Mouse (Mus musculus) intestine, embryonic 16.5 days (tissue): ENCODE measurements around the gene Esf1. TPM values are rescaled to one million over a fixed set of nuclear protein-coding genes. Genes with fewer than 3 reads are reported as not detected.
"Not testable (repeated sequence)": the region's sequence is repeated elsewhere in the genome, so short reads cannot be mapped to it uniquely, and the experiment has no call there.

ENCODE experiments used
- ATAC-seq: fragments of 200-750 bp; cut with Nextera tagmentation; 2 replicates; pipeline ENCODE4 v1.8.0; 2017; ENCODE audit warnings: moderate TSS enrichment, moderate library complexity
- H3K27ac ChIP-seq: fragments of 300-500 bp; sonication (generic); 2 replicates; pipeline ENCODE4 v1.5.1; 2014; ENCODE audit warnings: mild to moderate bottlenecking, low read length
- H3K27me3 ChIP-seq: fragments of 300-500 bp; sonication (generic); replicated peaks from 2 replicates; pipeline ENCODE4 v1.6.1; 2014; ENCODE audit warnings: low read length, control low read depth, mixed read lengths; ENCODE audit not compliant: control insufficient read depth, insufficient read depth
- H3K36me3 ChIP-seq: fragments of 300-500 bp; sonication (generic); 2 replicates; pipeline ENCODE4 v1.6.1; 2014; ENCODE audit warnings: low read length, control low read depth; ENCODE audit not compliant: control insufficient read depth, insufficient read depth
- H3K4me1 ChIP-seq: fragments of 300-500 bp; sonication (generic); 2 replicates; pipeline ENCODE4 v1.6.1; 2014; ENCODE audit warnings: low read length, control low read depth, mixed read lengths; ENCODE audit not compliant: control insufficient read depth, insufficient read depth
- H3K4me2 ChIP-seq: fragments of 300-500 bp; sonication (generic); 2 replicates; pipeline ENCODE4 v1.6.1; 2014; ENCODE audit warnings: low read depth, low read length, control low read depth
- H3K4me3 ChIP-seq: fragments of 300-500 bp; sonication (generic); 2 replicates; pipeline ENCODE4 v1.5.1; 2014; ENCODE audit warnings: mild to moderate bottlenecking, low read length
- H3K9ac ChIP-seq: fragments of 300-500 bp; sonication (generic); 2 replicates; pipeline ENCODE4 v1.6.1; 2014; ENCODE audit warnings: low read depth, low read length
- H3K9me3 ChIP-seq: fragments of 300-500 bp; sonication (generic); 2 replicates; pipeline ENCODE4 v1.6.1; 2016; ENCODE audit warnings: low read length, control low read depth; ENCODE audit not compliant: control insufficient read depth
- WGBS: fragments of 180-500 bp; shearing (Covaris S2); extraction: QIAGEN DNeasy Blood & Tissue Kit; methylation state at CpG from one replicate; pipeline ENCODE4 v1.1.7; 2014; 5-methylcytosine and 5-hydroxymethylcytosine counted together
- polyA plus RNA-seq: library from polyadenylated mRNA; unstranded; fragments of >200 nt; fragmentation: Nextera tagmentation; extraction: Ambion mirVana; gene quantifications from 2 replicates; pipeline ENCODE4 v1.2.1, GENCODE M21; 2015

The Esf1 gene
- polyA plus RNA-seq, 1 experiment from 2014 or later, result 21.9 TPM

DNA sequence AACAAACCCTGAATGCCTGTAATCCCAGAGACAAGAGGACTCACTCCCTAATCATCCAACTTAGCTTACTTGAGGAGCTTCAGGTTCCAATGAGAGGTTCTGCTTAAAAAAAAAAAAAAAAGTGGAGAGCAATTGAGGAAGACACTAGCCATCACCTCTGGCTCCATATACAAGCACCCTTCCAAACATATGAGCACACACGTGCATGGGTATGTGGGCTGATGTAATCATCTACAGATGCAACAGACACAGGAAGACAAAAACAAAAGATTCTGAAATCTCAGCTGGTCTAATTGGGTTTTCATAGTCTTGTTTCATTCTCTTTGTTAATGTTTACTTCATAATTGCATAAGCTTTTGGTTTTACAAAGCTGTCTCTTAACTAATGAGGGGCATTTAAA lies 1.3 kb downstream of the Esf1 start:
- H3K4me1 ChIP-seq, result peaks cover 7% of the 10 kb centered on the region; the same call in 1 of the 2 replicates
- H3K27ac ChIP-seq, result no peak overlapping the region
- no peak overlapping the region for H3K4me3 ChIP-seq
- no peaks in the 10 kb centered on the region for H3K36me3 ChIP-seq
- H3K9me3 ChIP-seq, result no peaks in the 10 kb centered on the region
- no peak overlapping the region for H3K4me2 ChIP-seq
- no peak for ATAC-seq
- H3K9ac ChIP-seq, result no peak overlapping the region
- WGBS, result 76% methylated on average over 1 of the region's 1 CpGs
- no peaks in the 10 kb centered on the region for H3K27me3 ChIP-seq

DNA sequence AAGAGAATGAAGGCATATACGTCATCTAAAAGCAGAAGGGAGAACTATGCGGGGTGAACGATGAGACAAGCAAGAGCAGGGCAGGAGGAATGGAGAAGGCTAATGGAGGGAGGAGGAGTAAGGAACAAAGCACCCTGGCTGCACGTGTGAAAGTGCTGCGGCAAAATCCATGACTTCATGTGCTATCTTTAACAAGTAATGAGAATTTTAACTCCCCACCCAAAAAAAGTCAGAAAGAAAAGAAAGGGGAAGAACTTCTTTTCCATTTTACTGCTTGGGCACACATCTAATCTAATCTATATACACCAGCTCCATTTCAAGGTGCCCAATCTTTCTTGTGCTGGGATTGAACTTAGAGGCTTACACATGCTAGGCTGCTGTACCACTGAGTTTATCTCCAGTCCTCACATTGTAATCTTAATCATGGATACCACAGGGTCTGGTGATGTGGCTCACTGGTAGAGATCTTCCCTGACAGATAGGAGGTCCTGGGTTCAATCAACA lies 7.0 kb downstream of the Esf1 start:
- 91% methylated on average over 5 of the region's 5 CpGs for WGBS
- H3K9me3 ChIP-seq, result no peaks in the 10 kb centered on the region
- H3K27ac ChIP-seq, result no peak overlapping the region
- H3K4me1 ChIP-seq, result no peaks in the 10 kb centered on the region
- no peak overlapping the region for H3K4me3 ChIP-seq
- no peak overlapping the region for H3K9ac ChIP-seq
- no peak for ATAC-seq
- H3K4me2 ChIP-seq, result no peak overlapping the region
- H3K27me3 ChIP-seq, result no peaks in the 10 kb centered on the region
- H3K36me3 ChIP-seq, result no peaks in the 10 kb centered on the region; the same call in 1 of the 2 replicates

DNA sequence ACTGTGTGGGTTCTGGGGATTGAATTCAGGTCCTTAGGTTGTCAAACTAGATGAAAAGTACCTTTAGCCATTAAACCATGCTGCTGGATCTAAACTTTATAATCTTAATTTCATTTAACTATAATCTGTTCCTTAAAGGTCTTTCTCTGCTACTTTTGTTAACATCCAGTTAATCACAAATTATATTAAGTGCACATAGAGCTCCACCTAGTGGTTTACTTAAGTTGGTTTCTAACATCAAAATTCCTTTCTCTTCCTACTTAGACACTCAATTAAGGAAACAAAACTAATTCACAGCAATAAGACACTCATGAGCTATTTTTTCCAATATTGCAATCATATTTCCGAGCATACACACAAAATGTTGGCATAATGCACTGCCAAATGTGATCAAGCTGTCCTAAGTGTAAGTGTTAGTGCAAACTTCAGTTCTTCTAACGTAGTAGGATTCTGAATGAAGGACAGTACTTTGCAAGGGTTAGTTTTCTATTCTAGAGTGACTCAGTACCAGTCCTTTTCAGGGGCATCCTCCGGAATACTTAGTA lies 11.1 kb downstream of the Esf1 start:
- Histone ChIP-seq H3K27me3 (no peaks in the 10 kb centered on the region), H3K36me3 (peaks cover 5% of the 10 kb centered on the region), H3K27ac (no peak overlapping the region), H3K4me3 (no peak overlapping the region), H3K4me2 (no peak overlapping the region), H3K4me1 (no peaks in the 10 kb centered on the region), H3K9me3 (no peaks in the 10 kb centered on the region), H3K9ac (no peak overlapping the region)
- WGBS, result 74% methylated on average over 3 of the region's 3 CpGs
- no peak for ATAC-seq

DNA sequence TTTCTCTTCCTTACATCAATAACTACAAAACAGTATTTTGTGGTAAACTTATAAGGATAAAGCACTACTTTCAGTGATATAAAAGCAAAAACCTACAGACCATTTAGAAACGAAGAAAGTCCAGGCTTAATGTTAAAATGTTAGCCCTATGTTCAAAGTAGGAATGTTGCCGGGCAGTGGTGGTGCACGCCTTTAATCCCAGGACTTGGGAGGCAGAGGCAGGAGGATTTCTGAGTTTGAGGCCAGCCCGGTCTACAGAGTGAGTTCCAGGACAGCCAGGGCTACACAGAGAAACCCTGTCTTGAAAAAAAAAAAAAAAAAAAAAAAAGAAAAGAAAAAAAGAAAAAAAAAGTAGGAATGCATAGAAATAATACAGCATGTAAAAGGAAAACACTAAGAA lies 18.6 kb downstream of the Esf1 start, which contains the start of gene Gm17374:
Gene Gm17374, plus strand, starts transcription at position 301 of the 400 bp plus-strand sequence.
- not testable (repeated sequence) for H3K36me3 ChIP-seq, H3K9ac ChIP-seq, ATAC-seq

DNA sequence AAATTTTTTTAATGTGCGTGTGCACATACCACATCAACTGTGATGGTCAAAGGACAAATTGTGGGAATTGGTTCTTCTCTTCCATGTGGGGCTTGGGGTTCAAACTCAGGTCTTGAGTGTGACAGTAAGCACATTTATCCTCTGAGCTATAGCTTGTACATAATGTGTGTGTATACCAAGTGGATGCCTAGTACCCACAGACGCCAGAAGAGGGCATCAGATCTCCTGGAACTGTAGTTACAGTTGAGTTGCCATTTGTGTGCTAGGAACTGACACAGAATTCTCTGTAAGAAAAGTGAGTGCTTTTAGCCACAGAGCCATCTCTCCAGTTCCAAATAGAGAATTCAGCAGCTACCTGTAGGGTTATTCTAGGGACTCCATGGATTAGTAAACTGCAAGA lies 44.8 kb downstream of the Esf1 start:
- Histone ChIP-seq H3K4me3 (no peak overlapping the region), H3K27me3 (no peaks in the 10 kb centered on the region), H3K4me1 (no peaks in the 10 kb centered on the region), H3K36me3 (peaks cover 16% of the 10 kb centered on the region), H3K9ac (no peak overlapping the region), H3K27ac (no peak overlapping the region), H3K9me3 (no peaks in the 10 kb centered on the region), H3K4me2 (no peak overlapping the region)
- WGBS, result 92% methylated on average over 2 of the region's 2 CpGs
- ATAC-seq, result no peak

More for the DNA sequence above, 18.6 kb downstream of the Esf1 start, which contains the start of gene Gm17374:
- not testable (repeated sequence) for H3K9me3 ChIP-seq, H3K27ac ChIP-seq, H3K27me3 ChIP-seq, H3K4me2 ChIP-seq, H3K4me3 ChIP-seq, H3K4me1 ChIP-seq
- WGBS, result 94% methylated on average over 4 of the region's 4 CpGs

DNA sequence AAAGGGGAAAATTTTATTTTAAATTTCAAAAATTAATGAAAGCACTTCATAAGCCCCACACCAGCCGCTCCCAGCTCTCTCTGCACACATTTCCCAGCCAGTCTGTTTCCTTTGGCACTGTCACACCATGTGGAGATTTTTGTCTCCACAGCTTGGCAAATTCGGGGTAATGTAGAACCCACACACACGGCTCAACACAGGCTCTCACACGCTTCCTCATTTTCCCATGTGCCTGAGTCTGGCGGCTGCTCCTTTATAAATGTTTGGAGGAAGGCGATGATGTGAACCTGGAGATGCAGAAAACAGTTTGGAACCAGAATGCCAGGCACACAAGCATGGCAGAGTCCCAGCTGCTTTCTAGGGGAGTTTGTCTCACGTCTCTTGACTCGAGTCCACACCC lies 56.5 kb downstream of the Esf1 start:
- Histone ChIP-seq H3K9ac (no peak overlapping the region), H3K27me3 (no peaks in the 10 kb centered on the region), H3K36me3 (no peaks in the 10 kb centered on the region), H3K9me3 (no peaks in the 10 kb centered on the region), H3K4me2 (no peak overlapping the region), H3K4me3 (no peak overlapping the region), H3K4me1 (no peaks in the 10 kb centered on the region), H3K27ac (no peak overlapping the region)
- 87% methylated on average over 8 of the region's 8 CpGs for WGBS
- ATAC-seq, result no peak

DNA sequence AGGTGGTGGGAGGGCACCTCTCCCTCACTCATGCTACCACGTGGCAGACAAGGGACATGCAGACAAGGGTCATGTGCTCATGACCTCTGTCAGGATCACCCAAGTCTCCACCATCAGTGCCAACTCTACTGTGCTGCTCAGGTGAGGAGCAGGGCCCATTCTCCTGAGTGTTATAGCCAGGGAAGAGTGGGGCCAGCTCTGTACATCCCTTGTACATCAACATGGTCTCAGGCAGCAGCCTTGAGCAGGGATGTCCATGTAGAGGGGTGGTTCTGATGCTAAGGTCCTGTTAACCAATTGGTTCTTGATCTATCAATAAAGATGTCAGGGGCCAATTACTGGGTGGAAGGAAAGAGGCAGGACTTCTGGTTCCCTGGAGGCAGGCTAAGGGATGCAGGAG lies 61.4 kb downstream of the Esf1 start:
- Histone ChIP-seq H3K4me3 (no peak overlapping the region), H3K9me3 (no peaks in the 10 kb centered on the region), H3K36me3 (no peaks in the 10 kb centered on the region), H3K4me1 (no peaks in the 10 kb centered on the region), H3K4me2 (no peak overlapping the region), H3K9ac (no peak overlapping the region), H3K27me3 (no peaks in the 10 kb centered on the region), H3K27ac (no peak overlapping the region)
- 50% methylated on average over 1 of the region's 1 CpGs for WGBS
- no peak for ATAC-seq

DNA sequence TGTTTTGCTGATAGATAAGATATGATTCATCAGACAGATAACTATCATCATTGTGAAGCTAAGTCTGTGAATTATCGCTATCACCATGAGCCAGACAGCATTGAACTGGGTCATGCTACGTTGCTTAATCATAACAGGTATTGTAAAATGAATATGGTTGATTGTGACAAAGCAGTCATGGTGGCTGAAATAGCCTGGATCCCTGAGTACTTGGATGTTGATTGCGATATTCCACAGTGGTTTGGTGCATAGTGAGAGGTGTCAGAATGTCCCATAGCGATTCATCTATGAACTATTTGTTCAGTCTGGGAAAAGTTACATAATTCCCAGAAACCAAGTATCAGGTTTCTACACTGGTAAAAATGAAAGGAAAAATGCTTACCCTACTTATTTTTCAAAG lies 62.7 kb downstream of the Esf1 start:
- Histone ChIP-seq H3K4me1 (no peaks in the 10 kb centered on the region), H3K36me3 (no peaks in the 10 kb centered on the region), H3K9ac (no peak overlapping the region), H3K9me3 (no peaks in the 10 kb centered on the region), H3K27me3 (no peaks in the 10 kb centered on the region), H3K4me3 (no peak overlapping the region), H3K27ac (no peak overlapping the region), H3K4me2 (no peak overlapping the region)
- WGBS, result 86% methylated on average over 4 of the region's 4 CpGs
- ATAC-seq, result no peak

DNA sequence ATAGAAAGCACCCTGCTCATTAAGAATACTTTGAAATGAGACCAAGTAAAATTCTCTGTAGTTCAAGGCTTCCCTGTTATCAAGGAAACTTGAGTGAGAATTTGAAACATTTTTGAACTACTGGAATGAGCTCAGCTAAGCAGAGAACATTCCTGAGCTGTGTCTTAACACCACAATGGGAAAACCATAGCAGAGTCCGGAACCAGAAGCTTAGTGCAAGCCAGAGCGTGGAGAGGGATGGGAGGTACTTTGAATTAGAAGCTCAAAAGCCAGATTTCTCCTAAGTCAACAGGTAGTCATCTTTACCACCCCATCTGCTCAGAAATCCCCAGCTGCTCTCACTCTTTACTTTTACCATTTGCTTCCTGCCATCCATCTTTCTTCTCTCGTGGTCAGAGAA lies 65.4 kb downstream of the Esf1 start:
- 67% methylated on average over 3 of the region's 3 CpGs for WGBS
- Histone ChIP-seq H3K4me3 (no peak overlapping the region), H3K36me3 (no peaks in the 10 kb centered on the region), H3K4me2 (no peak overlapping the region), H3K27me3 (no peaks in the 10 kb centered on the region), H3K27ac (no peak overlapping the region), H3K9ac (no peak overlapping the region), H3K4me1 (no peaks in the 10 kb centered on the region), H3K9me3 (no peaks in the 10 kb centered on the region)
- no peak for ATAC-seq
